ENCODE assay signal across 25 mouse cellular contexts in genomic region chr2:156635091-156635490, GRCm38 (mm10).
"Had no signal": no experiment of that assay in that cellular context is flagged by ENCODE, and none has a peak within 500 bp of the region (broad histone marks: within the 10 kb centered on the region; RNA-seq: fewer than 3 reads in every experiment).

No protein-coding gene starts in this region.

- H3K27me3 ChIP-seq: embryonic facial prominence, embryonic 12.5 days; embryonic facial prominence, embryonic 13.5 days; embryonic facial prominence, embryonic 15.5 days; forebrain, embryonic 12.5 days; forebrain, embryonic 13.5 days; forebrain, embryonic 15.5 days had no signal

- H3K4me3 ChIP-seq: embryonic facial prominence, embryonic 10.5 days; embryonic facial prominence, embryonic 12.5 days; embryonic facial prominence, embryonic 13.5 days; embryonic facial prominence, embryonic 15.5 days; erythroblast, embryonic 14.5 days; forebrain, embryonic 10.5 days; forebrain, embryonic 12.5 days; forebrain, embryonic 13.5 days; forebrain, embryonic 15.5 days; gastrocnemius, adult 2 months; heart, adult 2 months had no signal

- H3K27ac ChIP-seq: embryonic facial prominence, embryonic 10.5 days; embryonic facial prominence, embryonic 12.5 days; embryonic facial prominence, embryonic 13.5 days; embryonic facial prominence, embryonic 15.5 days; forebrain, embryonic 10.5 days; forebrain, embryonic 12.5 days; forebrain, embryonic 13.5 days; forebrain, embryonic 15.5 days; gastrocnemius, adult 2 months; heart, adult 2 months had no signal

- H3K4me2 ChIP-seq: embryonic facial prominence, embryonic 12.5 days; embryonic facial prominence, embryonic 13.5 days; embryonic facial prominence, embryonic 15.5 days; forebrain, embryonic 12.5 days; forebrain, embryonic 13.5 days; forebrain, embryonic 15.5 days had no signal

- H3K9me3 ChIP-seq: embryonic facial prominence, embryonic 12.5 days; forebrain, embryonic 10.5 days; forebrain, embryonic 12.5 days; forebrain, embryonic 15.5 days had no signal

- H3K4me1 ChIP-seq: embryonic facial prominence, embryonic 10.5 days; embryonic facial prominence, embryonic 12.5 days; embryonic facial prominence, embryonic 13.5 days; embryonic facial prominence, embryonic 15.5 days; forebrain, embryonic 10.5 days; forebrain, embryonic 12.5 days; forebrain, embryonic 13.5 days; forebrain, embryonic 15.5 days had no signal

- H3K9ac ChIP-seq: embryonic facial prominence, embryonic 12.5 days; embryonic facial prominence, embryonic 13.5 days; embryonic facial prominence, embryonic 15.5 days; forebrain, embryonic 12.5 days; forebrain, embryonic 13.5 days; forebrain, embryonic 15.5 days; forebrain, postnatal 0 days had no signal

- H3K36me3 ChIP-seq: embryonic facial prominence, embryonic 10.5 days; embryonic facial prominence, embryonic 12.5 days; embryonic facial prominence, embryonic 13.5 days; embryonic facial prominence, embryonic 15.5 days; forebrain, embryonic 10.5 days; forebrain, embryonic 12.5 days; forebrain, embryonic 15.5 days had no signal

- DNase-seq: cerebellum, adult 9-10 months; cerebellum, adult 9-11 months; cerebellum, postnatal 10 days; cerebellum, postnatal 14 days; cerebellum, postnatal 25 days; cerebellum, postnatal 36 days; embryo, embryonic 11 days; forebrain, postnatal 0 days; gastrocnemius, adult 2 months; gastrocnemius, postnatal 10 days; gastrocnemius, postnatal 14 days; gastrocnemius, postnatal 25 days; gastrocnemius, postnatal 36 days; heart, adult 11 months; heart, adult 18-20 months; heart, adult 2 months had no signal
